Mouse (Mus musculus) MEL (cell line): ENCODE data around the gene Exoc3l. TPM values are rescaled to one million over a fixed set of nuclear protein-coding genes. Genes with fewer than 3 reads are reported as not detected.
"Not testable (repeated sequence)": the region's sequence is repeated elsewhere in the genome, so short reads cannot be mapped to it uniquely, and the experiment has no call there.

Experiments used
- DNase-seq: peaks from one replicate; pipeline ENCODE4 v3.0.0; 2011; ENCODE audit warnings: low read depth, low spot score
- H3K27ac ChIP-seq: 2 replicates; pipeline ENCODE4 v1.5.1; 2012; ENCODE audit warnings: low read depth, mild to moderate bottlenecking, control low read depth, low read length, moderate library complexity; ENCODE audit not compliant: control insufficient read depth
- H3K27me3 ChIP-seq, 2 experiments: fragments of 150-350 bp in 1 of 2; sonication (generic) in 1 of 2; 2 replicates each; pipeline ENCODE4 v1.6.1; 2012; ENCODE audit warnings: low read length in 2 of 2, mild to moderate bottlenecking in 2 of 2, improper control_type of control experiment in 1 of 2, moderate library complexity in 1 of 2; ENCODE audit not compliant: insufficient read depth in 2 of 2, control insufficient read depth in 1 of 2
- H3K36me3 ChIP-seq, 2 experiments: 2 replicates each; pipeline ENCODE4 v1.6.1; 2012 to 2014; ENCODE audit warnings: low read length in 2 of 2, improper control_type of control experiment in 1 of 2, inconsistent platforms in 1 of 2, mild to moderate bottlenecking in 1 of 2; ENCODE audit not compliant: insufficient read depth in 2 of 2, control insufficient read depth in 1 of 2
- H3K4me1 ChIP-seq, 2 experiments: fragments of 150-350 bp in 1 of 2; sonication (generic) in 1 of 2; 2 replicates each; pipeline ENCODE4 v1.6.1; 2012; ENCODE audit warnings: low read length in 2 of 2, improper control_type of control experiment in 1 of 2, mild to moderate bottlenecking in 1 of 2; ENCODE audit not compliant: insufficient read depth in 2 of 2, control insufficient read depth in 1 of 2
- H3K4me3 ChIP-seq, 2 experiments: fragments of 150-350 bp in 1 of 2; sonication (generic) in 1 of 2; 2 replicates each; pipeline ENCODE4 v1.5.1; 2012; ENCODE audit warnings: low read depth in 2 of 2, low read length in 2 of 2, mild to moderate bottlenecking in 2 of 2, moderate library complexity in 2 of 2, control low read depth in 1 of 2, improper control_type of control experiment in 1 of 2; ENCODE audit not compliant: control insufficient read depth in 1 of 2, insufficient read depth in 1 of 2
- H3K79me2 ChIP-seq: 2 replicates; pipeline ENCODE4 v1.6.1; 2012; ENCODE audit warnings: mild to moderate bottlenecking, low read length, moderate library complexity; ENCODE audit not compliant: control insufficient read depth, poor library complexity, insufficient read depth
- H3K9ac ChIP-seq: 2 replicates; pipeline ENCODE4 v1.6.1; 2012; ENCODE audit warnings: low read depth, mild to moderate bottlenecking, control low read depth, low read length, moderate library complexity; ENCODE audit not compliant: control insufficient read depth, poor library complexity, severe bottlenecking
- H3K9me3 ChIP-seq: fragments of 150-350 bp; sonication (generic); replicated peaks from 2 replicates; pipeline ENCODE4 v1.6.1; 2012; ENCODE audit warnings: mild to moderate bottlenecking, low read length, improper control_type of control experiment, moderate library complexity; ENCODE audit not compliant: insufficient read depth
- BHLHE40 ChIP-seq: IDR thresholded peaks from 2 replicates; pipeline ENCODE4 v1.6.1; 2012; ENCODE audit warnings: low read depth, mild to moderate bottlenecking, inconsistent platforms, low read length, improper control_type of control experiment, borderline replicate concordance
- CTCF ChIP-seq, 3 experiments: IDR thresholded peaks in 2 of 3; conservative IDR thresholded peaks in 1 of 3; 2 replicates each; pipeline ENCODE4 v1.5.1; 2011 to 2012; ENCODE audit warnings: low read length in 3 of 3, low read depth in 2 of 3, mild to moderate bottlenecking in 2 of 3, improper control_type of control experiment in 1 of 3, inconsistent platforms in 1 of 3, mixed read lengths in 1 of 3, moderate library complexity in 1 of 3; ENCODE audit not compliant: control insufficient read depth in 1 of 3, insufficient read depth in 1 of 3, poor library complexity in 1 of 3, severe bottlenecking in 1 of 3
- ELF1 ChIP-seq: IDR thresholded peaks from 2 replicates; pipeline ENCODE4 v1.6.1; 2014; ENCODE audit warnings: low read depth, mild to moderate bottlenecking, inconsistent platforms, low read length, improper control_type of control experiment, moderate library complexity
- EP300 ChIP-seq, 2 experiments: IDR thresholded peaks; 2 replicates each; pipeline ENCODE4 v1.6.1; 2011; ENCODE audit warnings: improper control_type of control experiment in 2 of 2, low read length in 2 of 2, low read depth in 1 of 2, mild to moderate bottlenecking in 1 of 2
- GABPA ChIP-seq: IDR thresholded peaks from 2 replicates; pipeline ENCODE4 v1.6.1; 2012; ENCODE audit warnings: low read depth, mild to moderate bottlenecking, inconsistent platforms, low read length, improper control_type of control experiment, moderate library complexity
- HCFC1 ChIP-seq: IDR thresholded peaks from 2 replicates; pipeline ENCODE4 v1.6.1; 2012; ENCODE audit warnings: low read depth, mild to moderate bottlenecking, inconsistent platforms, low read length, improper control_type of control experiment, moderate library complexity
- KAT2A ChIP-seq: conservative IDR thresholded peaks from 2 replicates; pipeline ENCODE4 v1.6.1; 2012; ENCODE audit warnings: low read depth, low read length, improper control_type of control experiment, inconsistent platforms
- MAX ChIP-seq: IDR thresholded peaks from 2 replicates; pipeline ENCODE4 v1.6.1; 2011; ENCODE audit warnings: low read length, improper control_type of control experiment
- MAZ ChIP-seq: IDR thresholded peaks from 2 replicates; pipeline ENCODE4 v1.6.1; 2012; ENCODE audit warnings: low read depth, mild to moderate bottlenecking, inconsistent platforms, low read length, improper control_type of control experiment
- MXI1 ChIP-seq: IDR thresholded peaks from 2 replicates; pipeline ENCODE4 v1.6.1; 2011; ENCODE audit warnings: mild to moderate bottlenecking, low read depth, low read length, improper control_type of control experiment
- MYB ChIP-seq: IDR thresholded peaks from 2 replicates; pipeline ENCODE4 v1.6.1; 2011; ENCODE audit warnings: mild to moderate bottlenecking, low read depth, low read length, improper control_type of control experiment
- MYC ChIP-seq: IDR thresholded peaks from 2 replicates; pipeline ENCODE4 v1.6.1; 2011; ENCODE audit warnings: low read depth, mild to moderate bottlenecking, low read length, improper control_type of control experiment, moderate library complexity
- RAD21 ChIP-seq: IDR thresholded peaks from 2 replicates; pipeline ENCODE4 v1.6.1; 2011; ENCODE audit warnings: mild to moderate bottlenecking, low read depth, low read length, improper control_type of control experiment
- SIN3A ChIP-seq: IDR thresholded peaks from 2 replicates; pipeline ENCODE4 v1.6.1; 2012; ENCODE audit warnings: low read length, improper control_type of control experiment, inconsistent platforms
- SMC3 ChIP-seq: IDR thresholded peaks from 2 replicates; pipeline ENCODE4 v1.6.1; 2011; ENCODE audit warnings: low read depth, low read length, improper control_type of control experiment
- TCF12 ChIP-seq: IDR thresholded peaks from 2 replicates; pipeline ENCODE4 v1.6.1; 2014; ENCODE audit warnings: low read depth, mild to moderate bottlenecking, inconsistent platforms, low read length, improper control_type of control experiment, moderate library complexity
- USF2 ChIP-seq, 2 experiments: IDR thresholded peaks; 2 replicates each; pipeline ENCODE4 v1.6.1; 2011 to 2012; ENCODE audit warnings: improper control_type of control experiment in 2 of 2, low read length in 2 of 2, borderline replicate concordance in 1 of 2, inconsistent platforms in 1 of 2, low read depth in 1 of 2, mild to moderate bottlenecking in 1 of 2; ENCODE audit not compliant: insufficient read depth in 1 of 2
- ZC3H11A ChIP-seq: IDR thresholded peaks from 2 replicates; pipeline ENCODE4 v1.6.1; 2012; ENCODE audit warnings: low read depth, mild to moderate bottlenecking, inconsistent platforms, low read length, improper control_type of control experiment
- ZKSCAN1 ChIP-seq: IDR thresholded peaks from 2 replicates; pipeline ENCODE4 v1.6.1; 2012; ENCODE audit warnings: low read depth, mild to moderate bottlenecking, inconsistent platforms, low read length, improper control_type of control experiment, moderate library complexity
- polyA plus RNA-seq, 2 experiments: library from polyadenylated mRNA; stranded (reverse) in 1 of 2; unstranded in 1 of 2; fragments of >175 nt in 1 of 2; fragments of >200 nt in 1 of 2; gene quantifications; 2 replicates each; pipeline versions ENCODE4 v1.2.1 to v1.2.4; 2012; ENCODE audit warnings: low replicate concordance in 2 of 2, low read depth in 1 of 2; ENCODE audit not compliant: insufficient read length in 2 of 2, insufficient read depth in 1 of 2, missing spikeins in 1 of 2
- total RNA-seq: library from RNA; depleted of rRNA; stranded (reverse); fragments of 300-350 nt; gene quantifications from 2 replicates; pipeline ENCODE4 v1.2.3, GENCODE M21; 2012

Exoc3l gene
- total and polyA plus RNA-seq, 3 experiments: 0.69 to 2.0 TPM; not detected in 1

DNA sequence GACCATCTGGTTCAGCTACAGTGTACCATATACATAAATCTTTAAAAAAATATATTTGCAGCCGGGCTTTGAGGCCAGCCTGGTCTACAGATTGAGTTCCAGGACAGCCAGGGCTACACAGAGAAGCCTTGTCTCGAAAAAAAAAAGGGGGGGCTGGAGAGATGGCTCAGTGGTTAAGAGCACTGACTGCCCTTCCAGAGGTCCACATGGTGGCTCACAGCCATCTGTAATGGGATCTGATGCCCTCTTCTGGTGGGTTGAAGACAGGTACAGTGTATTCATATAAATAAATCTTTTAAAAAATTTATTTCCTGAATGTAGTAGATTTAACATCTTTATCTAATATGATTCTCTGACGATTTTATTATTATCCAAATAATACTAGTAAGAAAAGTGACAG is 4.1 kb downstream of the Exoc3l start:
- H3K79me2 ChIP-seq, H3K27me3 ChIP-seq, H3K36me3 ChIP-seq, H3K9ac ChIP-seq, H3K4me3 ChIP-seq, H3K9me3 ChIP-seq, H3K27ac ChIP-seq: not testable (repeated sequence)
- peak; percentile 47 for DNase-seq
- peak; percentile 20 for TF ChIP-seq RAD21
- peak; percentile 13 to 52 (median 43); a peak in 4 of 6 replicates for TF ChIP-seq CTCF (IDR thresholded peaks at IDR 0.05 in 2 of 3, conservative IDR thresholded peaks at IDR 0.05 in 1 of 3; ENCODE audit: control insufficient read depth in 1 of 3, insufficient read depth in 1 of 3, low read depth in 2 of 3, low read length in 3 of 3, poor library complexity in 1 of 3, severe bottlenecking in 1 of 3)
- TF ChIP-seq MYC: peak; percentile 60; the same call in 1 of the 2 replicates
- TF ChIP-seq SMC3: peak; percentile 45
- peaks cover 5 to 20% of the 10 kb centered on the region in 2 experiments for H3K4me1 ChIP-seq

- H3K9ac ChIP-seq, H3K9me3 ChIP-seq, H3K27me3 ChIP-seq, H3K79me2 ChIP-seq, H3K4me3 ChIP-seq, H3K36me3 ChIP-seq, H3K27ac ChIP-seq, DNase-seq: not testable (repeated sequence)
- H3K4me1 ChIP-seq: peaks cover 4 to 16% of the 10 kb centered on the region in 2 experiments; a peak in 3 of 4 replicates
Observed at GRCm38 (mm10) chr8:105291364-105291763, 4.5 kb downstream of the Exoc3l start.

- peaks cover 3% of the 10 kb centered on the region for H3K79me2 ChIP-seq
- TF ChIP-seq KAT2A (no peak), MXI1 (peak; percentile 98), HCFC1 (peak; percentile 65), TCF12 (no peak), GABPA (no peak), MAZ (peak; percentile 68; the same call in 1 of the 2 replicates), MAX (peak; percentile 79), USF2 (IDR thresholded peaks at IDR 0.05; ENCODE audit: borderline replicate concordance in 1 of 2, insufficient read depth in 1 of 2, low read depth in 1 of 2, low read length in 2 of 2) (no peak), CTCF (IDR thresholded peaks at IDR 0.05 in 2 of 3, conservative IDR thresholded peaks at IDR 0.05 in 1 of 3; ENCODE audit: control insufficient read depth in 1 of 3, insufficient read depth in 1 of 3, low read depth in 2 of 3, low read length in 3 of 3, poor library complexity in 1 of 3, severe bottlenecking in 1 of 3) (peak; percentile 81 to 98 (median 95)), ZC3H11A (peak; percentile 82), BHLHE40 (peak; percentile 53; the same call in 1 of the 2 replicates), EP300 (IDR thresholded peaks at IDR 0.05; ENCODE audit: low read depth in 1 of 2, low read length in 2 of 2) (0 out of 4 replicates have a peak, but pooled peaks of 1 of the 2 experiments have one; percentile 25), MYC (0 out of 2 replicates have a peak, but pooled peaks have one; percentile 41), ZKSCAN1 (no peak), MYB (no peak), SMC3 (peak; percentile 97), RAD21 (peak; percentile 73), ELF1 (peak; percentile 57; the same call in 1 of the 2 replicates), SIN3A (peak; percentile 99)
- TF ChIP-seq, all 39 proteins: peak for 13
- peak; percentile 92 for DNase-seq
- no peak overlapping the region for H3K9ac ChIP-seq
- no peak overlapping the region for H3K4me3 ChIP-seq
- H3K27ac ChIP-seq: no peak overlapping the region
- H3K4me1 ChIP-seq: peaks cover 4 to 13% of the 10 kb centered on the region in 2 experiments; a peak in 3 of 4 replicates
- no peaks in the 10 kb centered on the region; a peak in 1 of 4 replicates for H3K36me3 ChIP-seq
- H3K9me3 ChIP-seq: no peaks in the 10 kb centered on the region
- no peaks in the 10 kb centered on the region for H3K27me3 ChIP-seq
Observed at GRCm38 (mm10) chr8:105290554-105291314, 5.2 kb downstream of the Exoc3l start.
